Mouse (Mus musculus) neutrophil, adult 65 days (primary cell): Measurements from ENCODE around the gene Clec4b1. TPM values are rescaled to one million over a fixed set of nuclear protein-coding genes. Genes with fewer than 3 reads are reported as not detected.

Source experiments
- total RNA-seq: library from RNA; stranded (reverse); gene quantifications from 2 replicates; pipeline ENCODE4 v1.2.4, GENCODE M21; 2023

The Clec4b1 gene
- 1.1 and 2.1 TPM in 2 replicates for total RNA-seq

GRCm38 (mm10) chr6:123049742-123050372 is at the start of gene Clec4b1:
Clec4b1 (plus strand) TSS chr6:123049962.

GRCm38 (mm10) chr6:123106128-123106527 is 56.4 kb downstream of the Clec4b1 start, which contains the start of gene Clec4a2:
Clec4a2 (plus strand) TSS chr6:123106428.

Other genes with a start within 250 kb of the Clec4b1 start
- 658 and 692 TPM in 2 replicates for gene Slc2a3, start 248.3 kb upstream of the Clec4b1 start, total RNA-seq
- 33.0 and 36.7 TPM in 2 replicates for gene Foxj2, start 230.0 kb upstream of the Clec4b1 start, total RNA-seq
- 0.22 and 0.23 TPM in 2 replicates for gene C3ar1, start 193.8 kb upstream of the Clec4b1 start, total RNA-seq
- gene Necap1, start 175.5 kb upstream of the Clec4b1 start, total RNA-seq = 74.1 and 94.6 TPM in 2 replicates
- gene Clec4a1, start 128.1 kb upstream of the Clec4b1 start, total RNA-seq = 26.6 and 29.1 TPM in 2 replicates
- 25.1 and 35.3 TPM in 2 replicates for gene Clec4a3, start 97.4 kb upstream of the Clec4b1 start, total RNA-seq
- not detected in 2 replicates for gene Clec4a4, start 59.6 kb upstream of the Clec4b1 start, total RNA-seq
- gene Clec4a2, start 56.5 kb downstream of the Clec4b1 start, total RNA-seq = 190 and 192 TPM in 2 replicates
- gene Clec4b2, start 122.9 kb downstream of the Clec4b1 start, total RNA-seq = 8.6 and 12.4 TPM in 2 replicates
- 1.00 and 3.6 TPM in 2 replicates for gene Clec4n, start 179.9 kb downstream of the Clec4b1 start, total RNA-seq
- 170 and 232 TPM in 2 replicates for gene Clec4d, start 212.1 kb downstream of the Clec4b1 start, total RNA-seq
- gene Clec4e, start 239.9 kb downstream of the Clec4b1 start, total RNA-seq = 381 and 455 TPM in 2 replicates